Comparison of ENCODE assay signal across 8 mouse cellular contexts in the genomic region with DNA sequence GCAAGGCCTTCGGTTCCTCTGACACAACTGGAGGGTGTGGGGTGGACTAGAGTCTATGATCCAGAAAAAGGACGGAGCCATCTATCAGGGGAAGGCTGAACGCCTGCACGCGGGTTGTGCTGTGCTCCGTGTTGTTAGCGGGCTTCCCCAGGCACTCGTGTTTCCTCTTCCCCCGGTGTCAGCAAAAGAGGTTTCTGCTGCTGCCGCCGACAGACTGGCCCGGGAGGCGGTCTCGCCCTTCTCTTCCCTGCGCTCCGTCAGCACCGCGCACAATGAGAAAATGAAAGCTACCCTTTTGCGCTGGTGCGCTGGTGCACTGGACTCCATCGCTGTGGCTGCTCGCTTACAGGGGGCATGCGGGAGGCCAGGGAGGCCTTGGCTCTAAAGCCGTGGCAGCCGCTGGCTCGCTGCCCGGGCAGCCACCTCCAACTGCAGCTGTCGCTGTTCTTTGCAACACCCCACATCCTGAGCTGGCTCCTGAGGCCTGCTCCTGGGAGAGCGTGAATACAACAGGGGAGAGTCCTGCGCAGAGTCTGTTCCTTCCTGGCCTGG. TPM values are rescaled to one million over a fixed set of nuclear protein-coding genes. Genes with fewer than 3 reads are reported as not detected.
DNase-seq lines count a peak whose midpoint lies in the region; ATAC-seq and TF ChIP-seq lines count a peak whose summit lies in the region.

No protein-coding gene starts in this region.

- H3K36me3 ChIP-seq in ES-E14 (ENCODE audit: control insufficient read depth, insufficient read depth, low read length, poor library complexity, severe bottlenecking) = no peaks in the 10 kb centered on the region
- no peaks in the 10 kb centered on the region for H3K36me3 ChIP-seq in forebrain, embryonic 13.5 days (ENCODE audit: poor library complexity, severe bottlenecking)

- H3K9ac ChIP-seq in ES-E14 (ENCODE audit: insufficient read depth, low read depth, low read length, poor library complexity, severe bottlenecking) = peak overlapping the region; percentile 66
- peak overlapping the region; percentile 74 for H3K9ac ChIP-seq in forebrain, embryonic 13.5 days

- H3K27ac ChIP-seq in ES-E14 (ENCODE audit: insufficient read depth, low read depth, low read length, poor library complexity, severe bottlenecking) = no peak overlapping the region
- peak overlapping the region; percentile 75 for H3K27ac ChIP-seq in brown adipose tissue, adult 24 weeks (replicated peaks; ENCODE audit: low read depth, low read length)
- H3K27ac ChIP-seq in forebrain, embryonic 13.5 days = peak overlapping the region; percentile 86

- H3K4me1 ChIP-seq in ES-E14 (ENCODE audit: control insufficient read depth in 2 of 2, insufficient read depth in 2 of 2, low read length in 2 of 2, poor library complexity in 1 of 2) = peaks cover 0 to 3% of the 10 kb centered on the region in 2 experiments; a peak in 1 of 4 replicates
- H3K4me1 ChIP-seq in brown adipose tissue, adult 24 weeks (ENCODE audit: control insufficient read depth, insufficient read depth, insufficient read length, low read length) = peaks cover 5% of the 10 kb centered on the region; the same call in 1 of the 2 replicates
- peaks cover 16% of the 10 kb centered on the region for H3K4me1 ChIP-seq in forebrain, embryonic 13.5 days

- H3K4me2 ChIP-seq in forebrain, embryonic 13.5 days = peak overlapping the region; percentile 69

- H3K9me3 ChIP-seq in ES-E14 (ENCODE audit: control insufficient read depth, insufficient read depth, low read depth, low read length) = no peaks in the 10 kb centered on the region
- H3K9me3 ChIP-seq in forebrain, embryonic 13.5 days (replicated peaks) = no peaks in the 10 kb centered on the region

- intact Hi-C loops in heart, postnatal 36 days (cut with DNase I) = loop anchor here (1.0 to 5.0 kb wide), 3 partner anchors 20 to 124 kb away; no protein-coding TSS in a partner anchor

- in situ Hi-C loops in ES-E14 (cut with MboI; ENCODE audit: low sequenced_read_pairs in 2 of 2, unreplicated experiment in 2 of 2) = no loop called here

- no peaks in the 10 kb centered on the region for H3K27me3 ChIP-seq in forebrain, embryonic 13.5 days

- peak; percentile 92 for ATAC-seq in forebrain, embryonic 13.5 days

- peak overlapping the region; percentile 52 to 63 for H3K4me3 ChIP-seq in ES-E14 (ENCODE audit: insufficient read depth in 1 of 2, low read depth in 1 of 2, low read length in 2 of 2, poor library complexity in 1 of 2, severe bottlenecking in 1 of 2)
- peak overlapping the region; percentile 70 for H3K4me3 ChIP-seq in brown adipose tissue, adult 24 weeks (ENCODE audit: insufficient read depth, low read depth, low read length)
- peak overlapping the region; percentile 36 for H3K4me3 ChIP-seq in forebrain, embryonic 13.5 days

- WGBS in forebrain, embryonic 13.5 days = 2% methylated on average over 30 of the region's 30 CpGs

- no peak for DNase-seq in ES-E14 (ENCODE audit: low read depth, low spot score)
- DNase-seq in heart, postnatal 36 days = peak; percentile 68 to 81
- DNase-seq in layer of hippocampus, adult 8-10 months (ENCODE audit: low spot score in 2 of 2) = peak; percentile 19 to 36
- peak; percentile 62 for DNase-seq in lung, postnatal 25 days (ENCODE audit: low spot score)
- peak; percentile 33 for DNase-seq in retina, adult 2 months (ENCODE audit: low read depth, low spot score)
- peak; percentile 78 to 81 for DNase-seq in thymus, postnatal 36 days

TF ChIP-seq in ES-E14, 5 proteins besides CTCF, POLR2A, EP300 and RAD21:
- TF ChIP-seq ZC3H11A (IDR thresholded peaks at IDR 0.05; ENCODE audit: borderline replicate concordance, low read depth, low read length) (no peak), CHD2 (IDR thresholded peaks at IDR 0.05; ENCODE audit: low read depth, low read length) (no peak), HCFC1 (IDR thresholded peaks at IDR 0.05; ENCODE audit: borderline replicate concordance, insufficient read depth, low read length) (no peak), ZNF384 (IDR thresholded peaks at IDR 0.05; ENCODE audit: low read depth, low read length) (no peak), MAFK (IDR thresholded peaks at IDR 0.05; ENCODE audit: insufficient read depth, low read depth, low read length) (no peak)

RNA-seq across cellular contexts. Expression of gene Gm42791, which starts 36.3 kb away (rescaled TPM):
- 0.48 TPM in 1 of 2 replicates, not detected in the other for total RNA-seq in ES-E14 (2012; rRNA removed)
- polyA plus RNA-seq in brown adipose tissue, adult 24 weeks (2012; ENCODE audit: insufficient read depth, insufficient read length, missing spikeins) = not detected in 2 replicates
- polyA plus RNA-seq in forebrain, embryonic 13.5 days (2015; fragmentation: Nextera tagmentation; extraction: Ambion mirVana) = 3.5 and 10.1 TPM in 2 replicates
- total RNA-seq in heart, postnatal 36 days (2021) = 1 to 10 TPM; 1.1 to 5.5 TPM
- 10 to 100 TPM; 20.4 to 38.3 (median 34.6) TPM for total RNA-seq in layer of hippocampus, adult 8-10 months (2022)
